Mouse (Mus musculus) intestine, embryonic 14.5 days (tissue): ENCODE measurements around the gene Podxl2. TPM values are rescaled to one million over a fixed set of nuclear protein-coding genes. Genes with fewer than 3 reads are reported as not detected.

Experiments
- ATAC-seq: fragments of 200-750 bp; cut with Nextera tagmentation; replicated peaks from 2 replicates; pipeline ENCODE4 v1.8.0; 2017; ENCODE audit warnings: low read depth, moderate number of reproducible peaks, moderate TSS enrichment, moderate library complexity; ENCODE audit not compliant: low FRiP score, low TSS enrichment
- DNase-seq: peaks from one replicate; pipeline ENCODE4 v3.0.0-alpha.2; 2018; ENCODE audit warnings: low spot score
- H3K27ac ChIP-seq: fragments of 300-500 bp; sonication (generic); 2 replicates; pipeline ENCODE4 v1.5.1; 2014; ENCODE audit warnings: low read depth, mild to moderate bottlenecking, control low read depth
- H3K27me3 ChIP-seq: fragments of 300-500 bp; sonication (generic); replicated peaks from 2 replicates; pipeline ENCODE4 v1.6.1; 2014; ENCODE audit warnings: low read length, control low read depth; ENCODE audit not compliant: control insufficient read depth, insufficient read depth
- H3K36me3 ChIP-seq: fragments of 300-500 bp; sonication (generic); 2 replicates; pipeline ENCODE4 v1.6.1; 2014; ENCODE audit warnings: low read length, control low read depth; ENCODE audit not compliant: control insufficient read depth, insufficient read depth
- H3K4me1 ChIP-seq: fragments of 300-500 bp; sonication (generic); replicated peaks from 2 replicates; pipeline ENCODE4 v1.6.1; 2014; ENCODE audit warnings: low read length, control low read depth, mixed read lengths; ENCODE audit not compliant: control insufficient read depth, insufficient read depth
- H3K4me2 ChIP-seq: fragments of 300-500 bp; sonication (generic); 2 replicates; pipeline ENCODE4 v1.6.1; 2014; ENCODE audit warnings: low read length
- H3K4me3 ChIP-seq: fragments of 300-500 bp; sonication (generic); 2 replicates; pipeline ENCODE4 v1.5.1; 2014; ENCODE audit warnings: low read depth, low read length, control low read depth, mixed read lengths
- H3K9ac ChIP-seq: fragments of 300-500 bp; sonication (generic); 2 replicates; pipeline ENCODE4 v1.6.1; 2014; ENCODE audit warnings: mild to moderate bottlenecking, low read length
- H3K9me3 ChIP-seq: fragments of 300-500 bp; sonication (generic); 2 replicates; pipeline ENCODE4 v1.6.1; 2016; ENCODE audit warnings: low read length, control low read depth; ENCODE audit not compliant: control insufficient read depth
- WGBS: fragments of 180-500 bp; shearing (Covaris S2); extraction: QIAGEN DNeasy Blood & Tissue Kit; methylation state at CpG from one replicate; pipeline ENCODE4 v1.1.7; 2014; 5-methylcytosine and 5-hydroxymethylcytosine counted together
- polyA plus RNA-seq: library from polyadenylated mRNA; unstranded; fragments of >200 nt; fragmentation: Nextera tagmentation; extraction: Ambion mirVana; gene quantifications from 2 replicates; pipeline ENCODE4 v1.2.1, GENCODE M21; 2014

The Podxl2 gene
- polyA plus RNA-seq, 1 experiment from 2014 or later = 68.0 TPM

GRCm38 (mm10) chr6:88906369-88907108, 31.7 kb upstream of the Podxl2 start:
- H3K4me2 ChIP-seq = 0 out of 2 replicates have a peak overlapping the region, but pooled peaks have one; percentile 7
- no peak overlapping the region for H3K27ac ChIP-seq
- H3K9me3 ChIP-seq = no peaks in the 10 kb centered on the region
- peaks cover 15% of the 10 kb centered on the region for H3K4me1 ChIP-seq
- no peak for ATAC-seq
- peaks cover 37% of the 10 kb centered on the region for H3K36me3 ChIP-seq
- H3K9ac ChIP-seq = no peak overlapping the region
- H3K4me3 ChIP-seq = no peak overlapping the region
- WGBS = 18% methylated on average over 16 of the region's 16 CpGs
- no peaks in the 10 kb centered on the region for H3K27me3 ChIP-seq
- peak; percentile 80 for DNase-seq

GRCm38 (mm10) chr6:88905042-88905441, 30.2 kb upstream of the Podxl2 start:
- Histone ChIP-seq H3K4me1 (peaks cover 15% of the 10 kb centered on the region), H3K9me3 (no peaks in the 10 kb centered on the region), H3K4me2 (no peak overlapping the region), H3K9ac (no peak overlapping the region), H3K36me3 (peaks cover 24% of the 10 kb centered on the region), H3K4me3 (no peak overlapping the region), H3K27me3 (no peaks in the 10 kb centered on the region), H3K27ac (no peak overlapping the region)
- 87% methylated on average over 7 of the region's 7 CpGs for WGBS
- ATAC-seq = no peak
- no peak for DNase-seq

- H3K4me1 ChIP-seq = peaks cover 15% of the 10 kb centered on the region
- H3K4me2 ChIP-seq = no peak overlapping the region
- no peaks in the 10 kb centered on the region for H3K27me3 ChIP-seq
- H3K27ac ChIP-seq = no peak overlapping the region
- DNase-seq = no peak
- H3K9ac ChIP-seq = no peak overlapping the region
- no peaks in the 10 kb centered on the region for H3K9me3 ChIP-seq
- 87% methylated on average over 4 of the region's 4 CpGs for WGBS
- no peak for ATAC-seq
- peaks cover 18% of the 10 kb centered on the region for H3K36me3 ChIP-seq
- no peak overlapping the region for H3K4me3 ChIP-seq
These were observed 29.7 kb upstream of the Podxl2 start for GRCm38 (mm10) chr6:88904456-88904974.

GRCm38 (mm10) chr6:88903708-88904107, 28.9 kb upstream of the Podxl2 start:
- Histone ChIP-seq H3K27me3 (no peaks in the 10 kb centered on the region), H3K36me3 (peaks cover 13% of the 10 kb centered on the region; the same call in 1 of the 2 replicates), H3K27ac (no peak overlapping the region), H3K9ac (peak overlapping the region; percentile 79; the same call in 1 of the 2 replicates), H3K4me2 (peak overlapping the region; percentile 94), H3K4me1 (peaks cover 15% of the 10 kb centered on the region), H3K9me3 (no peaks in the 10 kb centered on the region), H3K4me3 (peak overlapping the region; percentile 93)
- 79% methylated on average over 5 of the region's 5 CpGs for WGBS
- ATAC-seq (no peak), DNase-seq (no peak)

GRCm38 (mm10) chr6:88901947-88902820, 27.3 kb upstream of the Podxl2 start, which contains the start of gene Tpra1:
Gene Tpra1, plus strand, starts transcription at chr6:88902251.
- Histone ChIP-seq H3K4me1 (peaks cover 20% of the 10 kb centered on the region), H3K9ac (peak within 1 kb of the TSS; percentile 79), H3K27me3 (no peaks in the 10 kb centered on the region), H3K4me2 (peak within 1 kb of the TSS; percentile 94), H3K36me3 (no peaks in the 10 kb centered on the region), H3K9me3 (no peaks in the 10 kb centered on the region), H3K27ac (peak within 1 kb of the TSS; percentile 91), H3K4me3 (peak within 1 kb of the TSS; percentile 93)
- DNase-seq (peak; percentile 92), ATAC-seq (peak; percentile 83)
- under 1% methylated on average over 66 of the region's 66 CpGs for WGBS

- peak overlapping the region; percentile 93 for H3K4me3 ChIP-seq
- no peak for ATAC-seq
- DNase-seq = no peak
- WGBS = 4% methylated on average over 5 of the region's 5 CpGs
- peak overlapping the region; percentile 94 for H3K4me2 ChIP-seq
- peak overlapping the region; percentile 91 for H3K27ac ChIP-seq
- H3K9ac ChIP-seq = peak overlapping the region; percentile 57
- H3K36me3 ChIP-seq = peaks cover 5% of the 10 kb centered on the region
- H3K27me3 ChIP-seq = no peaks in the 10 kb centered on the region
- H3K9me3 ChIP-seq = no peaks in the 10 kb centered on the region
- peaks cover 25% of the 10 kb centered on the region for H3K4me1 ChIP-seq
These were observed 26.6 kb upstream of the Podxl2 start for GRCm38 (mm10) chr6:88901471-88901870.

- no peak overlapping the region for H3K27ac ChIP-seq
- DNase-seq = no peak
- no peak overlapping the region for H3K9ac ChIP-seq
- no peak overlapping the region for H3K4me3 ChIP-seq
- H3K36me3 ChIP-seq = peaks cover 22% of the 10 kb centered on the region
- H3K4me1 ChIP-seq = peaks cover 26% of the 10 kb centered on the region
- H3K4me2 ChIP-seq = no peak overlapping the region
- 89% methylated on average over 2 of the region's 2 CpGs for WGBS
- no peaks in the 10 kb centered on the region for H3K27me3 ChIP-seq
- ATAC-seq = no peak
- no peaks in the 10 kb centered on the region for H3K9me3 ChIP-seq
These were observed 24.8 kb upstream of the Podxl2 start for GRCm38 (mm10) chr6:88899628-88900027.

GRCm38 (mm10) chr6:88899086-88899485, 24.2 kb upstream of the Podxl2 start:
- H3K4me2 ChIP-seq = peak overlapping the region; percentile 79
- DNase-seq = no peak
- H3K9ac ChIP-seq = no peak overlapping the region
- H3K4me1 ChIP-seq = peaks cover 26% of the 10 kb centered on the region
- peaks cover 28% of the 10 kb centered on the region for H3K36me3 ChIP-seq
- 65% methylated on average over 4 of the region's 4 CpGs for WGBS
- no peak overlapping the region; the same call in 1 of the 2 replicates for H3K27ac ChIP-seq
- no peaks in the 10 kb centered on the region for H3K27me3 ChIP-seq
- H3K4me3 ChIP-seq = peak overlapping the region; percentile 75; the same call in 1 of the 2 replicates
- no peak for ATAC-seq
- H3K9me3 ChIP-seq = no peaks in the 10 kb centered on the region
